Mouse (Mus musculus): ENCODE results near the gene Glycam1.
A peak's percentile ranks its signal among the peaks of the same experiment; 100 is the strongest.
"Not testable (repeated sequence)": the region's sequence is repeated elsewhere in the genome, so short reads cannot be mapped to it uniquely, and the experiment has no call there.

Gene Glycam1

DNA sequence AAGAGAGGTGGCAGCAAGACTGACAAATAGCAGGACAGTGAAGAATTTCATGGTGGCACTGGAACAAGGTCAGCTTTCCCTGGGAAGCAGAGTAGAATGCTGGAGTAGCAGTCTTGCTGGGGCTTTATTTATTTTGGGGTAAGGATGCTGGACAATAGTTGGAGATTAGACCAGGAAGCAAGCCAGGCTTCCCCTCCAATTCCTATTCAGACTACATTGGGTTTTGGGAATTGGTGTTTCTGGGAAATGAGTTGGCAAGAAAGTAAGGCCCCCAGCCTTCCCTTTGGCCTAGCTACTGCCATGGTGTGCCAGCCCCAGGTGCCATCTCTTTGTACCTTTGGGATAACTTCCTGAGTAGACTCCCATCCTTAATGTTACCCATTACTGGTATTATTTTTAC is at the start of gene Glycam1:
TSS of gene Glycam1 (minus strand) at position 101 of the 400 bp plus-strand sequence.
- no peak for DNase-seq

DNA sequence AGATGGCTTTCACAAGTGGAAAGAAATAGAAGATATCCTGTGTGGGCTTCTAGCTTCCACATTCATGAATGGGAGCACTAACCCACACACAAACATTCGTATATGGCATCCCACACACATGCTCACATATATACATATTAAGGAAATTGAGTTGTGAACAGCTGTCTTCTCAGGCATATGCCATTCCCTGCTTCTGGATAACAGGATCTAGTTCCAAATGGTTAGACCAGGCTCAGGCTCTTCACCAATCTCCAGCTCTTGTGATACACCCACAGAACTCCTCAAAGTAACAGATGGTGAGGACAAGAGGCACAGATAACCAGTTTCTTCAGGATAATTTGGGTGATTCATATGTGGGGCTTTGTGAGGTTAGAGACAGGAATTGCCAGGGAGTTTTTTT is 39.6 kb upstream of the Glycam1 start:
- no peak for DNase-seq

DNA sequence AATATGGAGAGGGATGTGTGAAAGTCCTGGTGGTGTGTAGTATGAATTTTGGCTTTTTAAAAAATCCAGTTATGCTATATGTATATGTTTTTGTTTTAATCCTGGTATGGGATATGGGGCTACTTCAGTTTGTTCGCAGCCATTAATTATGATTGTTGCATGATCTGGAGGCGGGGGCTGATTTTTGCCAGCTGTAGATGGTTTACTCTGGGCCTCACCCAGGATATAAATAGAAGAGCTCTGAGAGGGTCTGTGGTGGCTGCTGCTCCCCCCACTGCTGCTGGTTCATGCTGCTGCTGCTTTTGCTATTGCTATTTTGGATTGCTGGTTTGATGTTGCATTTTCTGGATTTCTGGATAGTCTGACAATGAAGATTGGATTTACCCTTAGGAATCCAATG is 25.9 kb upstream of the Glycam1 start:
- no peak for DNase-seq

DNA sequence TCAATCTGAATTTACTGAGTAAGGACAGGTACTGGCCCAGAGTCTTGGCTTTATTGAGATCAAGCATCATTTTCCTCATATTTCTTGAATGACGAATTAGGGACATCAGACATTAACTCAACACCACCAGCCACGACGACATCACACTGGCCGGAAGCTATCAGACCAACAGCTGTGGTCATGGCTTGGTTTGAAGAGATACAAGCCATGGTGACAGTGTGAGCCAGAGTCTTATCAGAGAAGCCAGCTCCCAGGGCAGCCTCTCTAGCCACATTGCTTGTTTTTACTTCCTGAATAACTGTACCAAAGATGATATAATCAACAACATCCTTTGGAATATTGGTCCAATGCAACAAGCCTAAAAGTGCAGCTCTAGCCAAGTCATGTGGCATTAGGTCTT is 22.9 kb upstream of the Glycam1 start:
- DNase-seq: not testable (repeated sequence)

DNA sequence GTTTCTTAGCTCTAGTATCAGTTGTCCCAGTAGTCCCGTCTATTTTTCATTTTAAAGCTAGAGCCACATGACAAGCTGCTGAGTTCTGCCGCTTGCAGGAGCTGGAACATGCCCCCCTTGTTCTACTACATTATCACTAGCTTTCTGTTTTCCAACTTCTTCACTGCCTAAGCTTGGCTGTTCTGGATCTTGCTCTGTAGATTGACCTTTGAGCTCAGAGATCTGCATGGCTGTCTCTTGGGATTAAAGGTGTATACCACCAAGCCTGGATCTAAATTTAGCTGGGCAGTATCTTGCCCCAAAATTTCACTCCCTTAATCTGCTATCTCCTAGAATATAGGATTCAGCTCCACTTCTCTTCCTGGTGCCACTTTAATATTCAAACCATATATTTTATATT is 21.0 kb upstream of the Glycam1 start:
- DNase-seq: peak; percentile 51

DNA sequence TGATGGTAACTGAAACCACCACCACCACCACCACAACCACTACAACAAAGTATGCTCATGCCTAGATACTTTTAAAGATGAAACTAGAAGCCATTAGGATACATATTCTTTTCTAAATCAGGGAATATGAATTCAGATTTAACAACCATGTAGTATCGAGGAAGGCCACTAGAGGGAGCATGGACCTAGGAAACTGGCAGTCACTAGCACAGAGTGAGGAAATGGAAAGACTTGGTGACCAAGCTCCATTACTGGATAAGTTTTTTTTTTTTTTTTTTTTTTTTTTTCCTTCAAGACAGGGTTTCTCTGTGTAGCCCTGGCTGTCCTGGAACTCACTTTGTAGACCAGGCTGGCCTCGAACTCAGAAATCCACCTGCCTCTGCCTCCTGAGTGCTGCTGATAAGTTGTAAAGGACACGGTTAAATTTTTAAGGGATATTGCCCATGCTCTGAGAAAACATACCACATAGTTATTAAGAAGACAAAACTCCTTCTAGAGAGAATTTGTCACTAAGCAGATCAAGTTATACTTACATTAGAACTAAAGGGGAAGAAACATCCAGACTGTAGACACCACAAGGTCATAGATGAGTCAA is 12.7 kb downstream of the Glycam1 start:
- peak; percentile 73 for DNase-seq

DNA sequence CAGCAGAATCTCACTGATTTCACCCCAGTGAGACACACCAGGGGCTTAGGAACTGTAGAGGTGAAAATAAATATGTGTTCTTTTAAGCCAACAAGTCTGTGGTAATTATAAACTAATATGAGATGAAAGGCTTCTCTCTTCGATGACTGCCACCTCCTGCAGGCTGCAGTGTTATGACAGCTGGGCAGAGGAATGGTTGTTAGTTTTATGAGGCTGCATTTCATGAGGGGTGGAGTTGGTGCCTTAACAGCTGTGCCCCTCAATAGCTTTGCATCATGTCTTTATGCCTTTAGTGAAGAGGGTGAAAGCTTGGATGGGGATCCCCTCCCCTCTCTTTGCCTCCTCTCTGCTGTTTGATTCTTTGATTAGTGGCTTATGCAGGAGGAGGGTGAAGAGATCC is 13.8 kb downstream of the Glycam1 start:
- DNase-seq: no peak

DNA sequence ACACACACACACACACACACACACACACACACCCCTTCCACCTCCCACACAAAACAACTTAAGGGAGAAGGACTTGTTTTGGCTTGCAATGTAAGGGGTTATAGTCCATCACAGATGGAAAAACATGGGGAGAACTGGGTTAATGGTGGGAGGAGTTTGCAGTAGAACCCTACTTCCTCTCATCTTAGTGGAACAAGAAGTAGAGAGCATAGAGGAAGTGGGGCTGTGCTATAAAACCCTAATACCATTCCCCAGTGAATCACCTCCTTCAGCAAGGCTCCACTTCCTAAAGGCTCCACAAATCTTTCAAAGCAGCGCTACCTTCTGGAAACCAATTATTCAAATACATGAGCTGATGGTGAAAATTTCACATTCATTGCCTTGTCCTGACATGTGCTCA is 15.4 kb downstream of the Glycam1 start:
- no peak for DNase-seq

DNA sequence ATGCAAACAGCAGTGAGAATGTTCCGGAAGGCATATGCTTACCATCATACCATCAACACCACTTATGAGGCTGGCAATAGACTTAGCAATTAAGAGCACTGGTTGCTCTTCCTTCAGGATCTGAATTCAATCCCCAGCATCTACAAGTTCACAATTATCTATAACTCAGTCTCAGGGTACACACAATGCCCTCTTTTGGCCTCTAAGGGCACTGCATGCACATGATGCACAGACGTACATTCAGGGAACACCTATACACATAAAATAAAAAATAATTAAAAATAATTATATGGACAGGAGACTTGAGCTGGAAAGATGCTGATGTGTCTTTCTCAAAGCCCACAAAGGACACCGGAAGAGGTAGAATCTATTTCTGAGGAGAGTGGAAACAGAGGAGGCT is 16.9 kb downstream of the Glycam1 start:
- no peak for DNase-seq

DNA sequence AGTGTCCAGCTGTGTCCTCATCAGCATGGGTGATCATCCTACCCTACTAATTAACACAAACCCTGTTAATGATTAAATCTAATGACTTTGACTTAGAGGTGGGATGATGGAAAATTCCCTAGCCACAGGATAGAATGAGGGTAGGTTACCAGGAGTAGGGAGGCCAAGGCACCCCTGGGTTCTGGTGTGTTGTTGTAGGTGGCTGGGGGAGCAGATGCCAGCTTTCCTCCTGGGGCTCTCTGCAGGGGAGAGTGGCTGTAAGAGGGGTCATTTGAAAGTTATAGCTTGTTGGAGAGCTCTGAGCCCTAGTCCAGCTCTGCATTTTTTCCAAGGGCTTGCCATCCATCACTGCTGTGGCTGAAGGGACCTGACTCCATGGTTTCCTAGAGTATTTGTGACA is 22.4 kb downstream of the Glycam1 start:
- peak; percentile 76 for DNase-seq

DNA sequence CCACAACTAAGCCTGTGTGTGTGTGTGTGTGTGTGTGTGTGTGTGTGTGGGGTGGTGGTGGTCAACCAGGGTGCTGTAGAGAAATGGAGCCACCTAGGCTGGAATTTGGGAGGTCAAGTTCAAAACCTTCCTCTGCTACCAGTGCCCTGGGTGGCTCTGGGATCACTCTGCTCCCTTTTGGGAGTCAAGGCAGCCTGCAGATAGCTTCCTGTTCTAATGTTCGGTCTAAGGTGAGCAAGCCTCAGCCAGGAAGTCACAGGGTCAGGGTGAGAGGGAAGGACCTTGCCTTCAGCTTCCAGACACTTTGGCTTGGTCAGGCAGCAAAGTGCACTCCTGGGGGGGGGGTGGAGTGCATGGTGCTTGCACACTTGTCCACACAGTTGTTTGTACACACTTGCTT is 24.2 kb downstream of the Glycam1 start:
- DNase-seq: no peak

DNA sequence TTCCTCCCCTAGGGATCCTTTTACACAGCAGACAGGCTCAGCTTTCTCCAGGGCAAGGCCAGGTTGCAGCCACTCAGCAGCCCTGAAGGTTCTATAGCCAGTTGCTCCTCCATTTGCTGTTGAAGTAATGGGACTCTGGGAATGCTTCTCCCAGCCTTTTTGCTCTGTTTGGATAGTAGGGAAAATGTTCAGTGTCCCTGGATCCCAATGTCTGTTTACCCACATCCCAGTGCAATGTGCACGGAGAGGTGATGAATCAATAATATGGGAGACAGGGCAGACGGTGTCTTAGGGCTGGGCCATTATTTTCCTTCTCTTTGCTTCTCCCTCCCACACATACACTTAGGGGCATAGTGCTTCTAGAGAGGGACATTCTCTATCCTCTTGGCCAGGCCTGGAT is 25.6 kb downstream of the Glycam1 start:
- DNase-seq: no peak

DNA sequence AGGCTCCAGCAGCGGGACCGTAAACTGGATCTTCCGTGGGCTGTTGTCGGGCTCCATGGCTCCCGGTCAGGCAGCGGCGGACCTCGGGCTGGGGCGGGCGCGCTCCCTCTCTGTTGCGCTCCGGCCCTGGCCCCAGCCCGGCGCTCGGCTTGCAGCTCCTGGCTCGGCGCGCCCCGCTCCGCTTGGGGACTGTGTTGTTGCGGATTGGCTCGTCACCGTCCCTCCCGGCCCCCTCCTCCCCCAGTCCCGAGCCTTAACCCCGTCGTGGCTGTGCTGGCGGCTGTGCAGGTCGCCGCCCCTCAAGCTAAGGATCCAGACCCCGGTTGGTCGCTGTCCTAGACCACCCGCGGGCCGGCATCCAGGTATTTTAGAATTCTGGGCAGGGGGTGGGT is 27.1 kb downstream of the Glycam1 start, which contains the start of gene Ppp1r1a:
TSS of gene Ppp1r1a (minus strand) at position 182 of the 392 bp plus-strand sequence.
- DNase-seq: no peak

DNA sequence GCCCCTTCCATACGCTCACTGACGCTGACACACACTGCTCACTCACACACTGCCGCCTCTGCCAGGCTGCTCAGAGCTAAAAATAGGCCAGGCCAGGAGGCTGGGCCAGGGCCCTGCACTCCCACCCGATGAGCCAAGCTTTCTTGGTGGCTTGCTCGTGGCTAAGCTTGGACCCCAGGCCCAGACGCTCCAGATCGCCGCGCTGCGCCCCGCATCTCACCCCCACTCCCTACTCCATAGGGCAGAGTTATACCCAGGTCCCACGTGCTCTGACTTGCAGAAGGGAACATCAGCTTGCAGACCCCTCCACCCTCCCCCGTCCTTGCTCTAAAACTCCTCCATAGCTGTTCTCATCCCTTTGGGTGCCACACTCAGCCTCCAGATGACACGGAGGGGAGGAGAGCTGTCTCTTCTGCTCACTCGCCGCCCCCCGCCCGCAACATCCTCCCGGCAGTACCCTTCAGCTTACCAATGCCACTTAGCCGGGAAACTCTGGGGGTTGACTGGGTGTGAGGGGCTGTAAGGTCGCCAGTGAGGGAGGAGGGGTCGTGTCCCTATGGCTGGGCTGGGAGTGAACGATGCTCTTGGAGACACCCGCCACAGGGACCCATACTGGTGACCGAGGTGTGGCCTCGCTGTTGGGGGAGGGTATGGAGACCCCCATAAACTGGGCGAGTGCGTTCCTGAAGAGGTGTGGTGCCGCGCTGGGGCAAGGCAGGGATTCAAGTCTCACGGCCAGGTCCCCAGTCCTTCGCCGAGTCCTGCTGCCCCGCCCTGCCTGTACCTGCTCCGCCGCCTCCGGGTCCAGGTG is 27.7 kb downstream of the Glycam1 start:
- no peak for DNase-seq

DNA sequence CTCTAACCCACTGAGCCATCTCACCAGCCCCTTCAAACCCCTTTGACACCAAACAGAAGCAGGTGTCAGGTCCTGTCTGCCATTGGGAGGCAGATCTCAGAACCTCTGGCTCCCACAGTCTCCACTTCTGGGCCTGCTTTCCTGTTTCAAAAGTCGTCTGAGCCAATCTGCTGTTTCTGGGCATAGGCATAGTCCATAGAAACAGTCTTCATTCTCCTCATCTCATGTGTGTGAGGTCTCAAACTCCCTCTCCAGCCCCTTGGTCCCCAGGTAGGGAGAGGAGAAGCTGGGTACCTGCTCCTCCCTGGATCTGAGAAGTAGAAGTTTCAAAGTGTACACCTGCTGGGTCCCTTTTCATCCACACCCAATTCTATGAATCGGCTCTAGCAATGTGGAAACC is 28.4 kb downstream of the Glycam1 start:
- no peak for DNase-seq

DNA sequence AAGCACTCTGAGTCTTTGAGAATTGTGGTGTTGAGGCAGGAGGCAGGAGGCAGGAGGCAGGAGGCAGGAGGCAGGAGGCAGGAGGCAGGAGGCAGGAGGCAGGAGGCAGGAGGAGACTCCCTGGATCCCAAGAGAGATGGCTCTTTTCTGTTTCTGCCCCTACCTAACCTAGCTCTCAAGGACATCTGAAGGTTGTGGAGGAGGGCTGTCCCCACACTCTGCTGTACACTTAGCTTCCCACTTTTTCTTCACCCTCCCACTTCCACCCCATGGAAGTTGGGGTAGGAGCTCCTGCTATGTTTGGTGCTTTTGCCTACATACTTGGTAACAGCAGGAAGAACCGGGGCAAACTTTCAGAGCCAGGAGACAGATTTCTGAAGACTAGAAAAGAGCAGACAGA is 29.1 kb downstream of the Glycam1 start:
- DNase-seq: no peak

DNA sequence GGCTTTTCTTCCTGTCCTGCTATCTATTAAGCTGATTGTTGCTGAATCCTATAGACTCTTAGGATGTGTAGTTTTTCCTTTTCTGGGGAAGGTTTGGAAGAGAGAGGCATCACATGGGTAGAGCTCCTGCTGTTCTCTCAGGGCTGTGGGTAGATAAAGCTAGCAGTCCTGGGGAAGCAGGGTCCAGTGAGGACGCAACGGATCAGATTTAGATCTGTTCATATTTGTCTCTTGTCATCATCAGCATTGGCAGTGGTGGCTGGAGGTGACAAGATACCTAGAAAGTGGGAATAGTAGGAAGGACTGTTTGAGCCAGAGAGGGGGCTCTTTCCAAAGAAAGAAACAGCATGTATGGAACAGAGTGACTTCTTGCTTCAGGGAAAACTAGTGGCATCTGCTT is 29.9 kb downstream of the Glycam1 start:
- no peak for DNase-seq

DNA sequence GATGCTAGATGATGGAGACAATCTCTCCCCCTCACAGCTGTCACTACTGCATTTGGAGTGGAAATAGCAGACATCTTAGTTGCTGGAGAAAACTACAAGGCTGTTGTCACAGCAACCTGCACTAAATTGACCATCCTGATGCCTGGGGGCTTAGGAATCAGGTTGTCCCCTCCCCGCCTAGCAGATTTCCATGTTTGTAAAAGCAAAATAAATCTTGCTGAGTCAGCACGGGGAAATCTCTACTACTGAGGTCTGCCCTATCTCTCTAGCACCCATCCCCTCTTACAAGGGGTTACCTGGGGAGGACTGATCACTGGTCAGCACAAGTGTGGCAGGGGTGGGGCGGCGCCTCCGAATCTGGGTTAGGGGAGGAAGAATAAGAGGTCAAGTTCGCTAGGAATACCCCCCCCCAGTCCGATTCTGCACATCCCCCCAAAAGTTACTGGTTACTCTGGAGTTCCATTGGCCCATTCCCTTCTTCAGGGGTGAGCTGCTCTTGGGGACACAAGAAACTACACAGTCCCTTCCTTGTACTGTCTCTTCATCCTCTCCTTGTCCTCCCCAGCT is 30.7 kb downstream of the Glycam1 start:
- no peak for DNase-seq

DNA sequence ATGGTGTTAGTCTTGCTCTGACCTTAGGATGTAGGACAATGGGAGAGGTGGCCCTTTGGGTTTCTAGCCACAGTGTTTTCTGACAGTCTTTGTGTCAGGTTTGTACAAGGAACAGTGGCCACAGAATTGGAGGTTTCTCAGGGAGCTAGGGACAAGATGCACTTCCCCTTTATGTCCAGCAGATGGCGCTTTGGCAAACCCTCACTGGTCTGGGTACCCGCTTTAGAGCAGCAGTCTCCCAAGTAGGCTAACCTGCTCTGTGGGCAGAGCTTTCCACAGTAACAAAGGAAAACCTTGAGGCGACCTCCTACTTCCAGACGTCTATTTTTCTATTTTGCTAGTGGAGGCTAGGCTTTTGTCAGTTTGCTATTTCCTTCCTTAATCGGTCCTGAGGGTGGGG is 34.5 kb downstream of the Glycam1 start:
- DNase-seq: peak; percentile 67

DNA sequence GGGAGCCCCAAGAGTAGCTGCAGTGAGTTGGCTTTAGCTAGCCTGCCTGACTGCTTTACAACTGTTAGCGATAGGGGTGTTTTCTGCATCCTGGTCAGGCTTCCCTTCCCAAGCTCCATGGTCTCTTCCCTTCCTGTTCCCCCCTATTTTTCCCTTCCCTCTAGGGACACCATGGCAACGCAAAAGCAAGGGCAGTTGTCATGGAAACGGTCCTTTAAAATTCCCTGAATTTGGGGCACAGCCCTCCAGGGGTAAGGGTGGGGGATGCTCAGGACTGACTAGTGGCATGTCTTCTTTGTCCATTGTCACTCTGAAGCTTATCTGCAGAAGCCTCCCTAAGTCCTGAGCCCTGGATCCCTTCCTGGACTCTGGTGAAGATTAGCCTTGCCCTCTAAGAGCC is 41.7 kb downstream of the Glycam1 start:
- no peak for DNase-seq

DNA sequence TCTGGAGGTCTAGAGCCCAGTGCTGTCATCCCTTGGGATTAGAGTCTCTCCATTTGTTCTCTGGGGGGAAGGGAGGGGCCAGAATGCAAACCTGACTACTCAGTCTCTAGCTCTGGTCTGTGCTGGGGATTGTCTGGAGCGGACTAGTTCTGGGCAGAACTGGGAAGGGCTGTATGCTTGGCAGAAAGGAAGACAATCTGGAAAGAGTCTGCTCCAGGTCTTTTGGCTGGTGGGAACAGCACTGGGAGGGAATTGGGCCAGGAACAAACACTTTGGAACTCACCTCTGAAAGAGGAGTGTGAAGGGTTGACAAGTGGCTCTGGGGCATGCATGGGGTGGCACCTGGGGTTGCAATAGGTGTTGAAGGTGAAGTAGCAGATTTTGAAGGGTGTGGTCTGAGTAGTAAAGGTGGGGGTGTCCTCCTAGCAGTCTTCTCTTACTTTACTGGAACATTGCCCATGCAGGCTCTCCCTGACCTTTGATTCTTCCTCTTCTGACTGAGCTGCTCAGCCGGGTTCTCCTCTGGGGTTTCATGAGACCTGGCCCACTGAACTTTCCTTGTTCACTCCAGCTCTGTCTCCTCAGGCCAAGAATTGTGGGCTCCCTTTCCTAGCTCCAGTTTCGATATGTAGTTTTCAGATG is 42.3 kb downstream of the Glycam1 start:
- DNase-seq: no peak

DNA sequence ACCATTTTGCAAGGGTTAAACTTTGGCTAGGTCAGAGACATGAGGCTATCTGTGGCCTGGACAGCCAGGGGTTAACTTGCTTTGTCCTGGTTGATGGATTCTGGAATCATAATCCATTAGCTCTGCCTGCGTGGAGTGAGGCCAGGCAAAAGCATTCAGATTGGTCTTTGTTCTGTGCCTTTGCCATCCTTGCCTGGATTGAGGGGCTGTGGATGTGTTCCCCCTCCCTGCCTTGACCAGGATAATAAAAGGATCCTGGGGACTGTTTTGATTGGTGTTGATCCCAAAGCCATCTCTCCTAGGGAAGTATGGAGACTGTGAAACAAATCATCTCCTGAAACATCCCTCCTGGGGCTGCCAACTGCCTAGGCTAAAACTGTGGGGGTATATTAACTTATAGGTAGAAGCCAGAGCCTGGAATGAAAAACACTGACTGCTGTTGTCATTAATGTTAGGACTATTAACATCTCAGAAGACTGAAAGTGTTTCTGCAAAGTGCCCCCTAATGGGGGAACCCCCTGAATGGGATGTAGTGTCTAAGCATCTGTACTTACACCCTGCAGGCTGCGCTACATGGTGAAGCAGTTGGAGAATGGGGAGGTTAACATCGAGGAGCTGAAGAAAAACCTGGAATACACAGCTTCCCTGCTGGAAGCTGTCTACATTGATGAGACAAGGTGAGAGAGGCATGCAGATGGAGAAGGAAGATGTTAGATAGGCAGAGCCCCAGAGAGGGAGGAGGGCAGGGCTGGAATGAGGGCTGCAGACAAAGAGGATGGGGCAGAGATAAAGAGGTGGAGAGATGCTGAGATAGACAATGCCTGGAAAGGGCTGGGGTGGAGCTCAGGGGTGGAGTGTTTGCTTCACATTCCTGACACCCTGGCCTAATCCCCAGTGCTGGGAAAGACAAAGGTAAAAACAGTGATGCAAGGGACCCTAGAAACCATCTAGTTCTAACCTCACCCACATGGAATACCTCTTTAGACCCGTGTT is 45.2 kb downstream of the Glycam1 start:
- DNase-seq: no peak

Measured in kidney, adult 9 months (tissue).